1 mouse cellular context compared by ENCODE assay signal in the genomic region with DNA sequence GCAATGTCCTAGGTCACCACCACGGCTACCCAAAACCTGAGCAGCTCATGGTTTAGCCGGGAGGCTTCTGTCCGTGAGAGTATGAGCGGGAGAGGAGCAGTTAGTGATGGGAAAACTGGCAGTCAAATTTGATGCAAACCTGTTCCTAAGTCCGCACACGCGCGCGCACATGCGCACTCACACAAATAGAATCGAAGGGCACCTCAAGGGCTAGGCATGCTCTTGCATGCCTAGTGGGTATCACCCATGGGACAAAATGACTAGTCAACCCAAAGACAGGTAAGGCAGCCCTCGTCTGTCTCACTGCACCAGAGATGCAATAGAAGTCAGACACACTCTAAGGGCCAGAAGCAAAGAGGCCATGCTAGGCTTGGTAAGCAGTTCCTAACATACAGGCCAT.
TF ChIP-seq lines count a peak whose summit lies in the region.

No protein-coding gene starts in this region.

TF ChIP-seq in CH12.LX, 34 proteins besides CTCF, POLR2A, EP300 and RAD21 (continued from another document):
- TF ChIP-seq BHLHE40 (IDR thresholded peaks at IDR 0.05; ENCODE audit: low read depth, low read length) (peak; percentile 59), CHD1 (IDR thresholded peaks at IDR 0.05; ENCODE audit: low read depth, low read length) (peak; percentile 67; the same call in 1 of the 2 replicates), TBP (conservative IDR thresholded peaks at IDR 0.05; ENCODE audit: low read depth, low read length) (no peak), GABPA (IDR thresholded peaks at IDR 0.05; ENCODE audit: insufficient replicate concordance, low read depth, low read length) (no peak), PAX5 (IDR thresholded peaks at IDR 0.05; ENCODE audit: low read length) (no peak), MAZ (IDR thresholded peaks at IDR 0.05; ENCODE audit: low read depth, low read length) (no peak), JUN (IDR thresholded peaks at IDR 0.05; ENCODE audit: insufficient read depth, low read depth, low read length) (no peak), ZNF384 (IDR thresholded peaks at IDR 0.05; ENCODE audit: low read depth, low read length) (no peak)
